Mouse (Mus musculus) cerebellum, adult 8-10 months (tissue): ENCODE measurements around the gene Tab1.
A peak's percentile ranks its signal among the peaks of the same experiment; 100 is the strongest.

Source experiments
- DNase-seq: peaks from one replicate; pipeline ENCODE4 v3.0.0; 2022

The Tab1 gene

GRCm38 (mm10) chr15:80137945-80138791 lies 5.2 kb downstream of the Tab1 start:
- no peak for DNase-seq

- DNase-seq = no peak
Measured at GRCm38 (mm10) chr15:80140302-80140701, 7.4 kb downstream of the Tab1 start.

- DNase-seq = no peak
Measured at GRCm38 (mm10) chr15:80140878-80141277, 8.0 kb downstream of the Tab1 start.

- DNase-seq = no peak
Measured at GRCm38 (mm10) chr15:80142130-80142529, 9.2 kb downstream of the Tab1 start.

- no peak for DNase-seq
Measured at GRCm38 (mm10) chr15:80143760-80144159, 10.8 kb downstream of the Tab1 start.

GRCm38 (mm10) chr15:80145397-80145796 lies 12.5 kb downstream of the Tab1 start:
- DNase-seq = no peak

- no peak for DNase-seq
Measured at GRCm38 (mm10) chr15:80146153-80146552, 13.2 kb downstream of the Tab1 start.

GRCm38 (mm10) chr15:80147090-80147489 lies 14.2 kb downstream of the Tab1 start:
- no peak for DNase-seq

GRCm38 (mm10) chr15:80147511-80147910 lies 14.6 kb downstream of the Tab1 start:
- DNase-seq = no peak

- no peak for DNase-seq
Measured at GRCm38 (mm10) chr15:80148565-80148964, 15.6 kb downstream of the Tab1 start.

GRCm38 (mm10) chr15:80149517-80149916 lies 16.6 kb downstream of the Tab1 start:
- DNase-seq = no peak

- DNase-seq = no peak
Measured at GRCm38 (mm10) chr15:80152663-80153062, 19.7 kb downstream of the Tab1 start.

- DNase-seq = no peak
Measured at GRCm38 (mm10) chr15:80153757-80154156, 20.8 kb downstream of the Tab1 start.

- DNase-seq = no peak
Measured at GRCm38 (mm10) chr15:80155707-80156106, 22.8 kb downstream of the Tab1 start.

- no peak for DNase-seq
Measured at GRCm38 (mm10) chr15:80157197-80157943, 24.4 kb downstream of the Tab1 start.

- DNase-seq = no peak
Measured at GRCm38 (mm10) chr15:80158001-80158706, 25.2 kb downstream of the Tab1 start.

- no peak for DNase-seq
Measured at GRCm38 (mm10) chr15:80158707-80159090, 25.8 kb downstream of the Tab1 start.

- no peak for DNase-seq
Measured at GRCm38 (mm10) chr15:80159286-80159901, 26.5 kb downstream of the Tab1 start.

GRCm38 (mm10) chr15:80160223-80160622 lies 27.3 kb downstream of the Tab1 start:
- no peak for DNase-seq

- DNase-seq = no peak
Measured at GRCm38 (mm10) chr15:80160726-80161125, 27.8 kb downstream of the Tab1 start.

GRCm38 (mm10) chr15:80161199-80161598 lies 28.3 kb downstream of the Tab1 start:
- no peak for DNase-seq

- DNase-seq = no peak
Measured at GRCm38 (mm10) chr15:80162401-80162964, 29.6 kb downstream of the Tab1 start.

GRCm38 (mm10) chr15:80163274-80163673 lies 30.3 kb downstream of the Tab1 start:
- peak; percentile 98 for DNase-seq
